Mouse (Mus musculus): ENCODE results near the gene Aldh6a1. TPM values are rescaled to one million over a fixed set of nuclear protein-coding genes. Genes with fewer than 3 reads are reported as not detected.

Gene Aldh6a1
- total RNA-seq (2015; ENCODE audit: low replicate concordance) (3.3 and 13.8 TPM in 2 replicates), total RNA-seq (2017; ENCODE audit: low replicate concordance) (2.5 and 4.4 TPM in 2 replicates)

- peak; percentile 89 for ATAC-seq (replicated peaks; ENCODE audit: low FRiP score, poor library complexity, severe bottlenecking)
Observed at GRCm38 (mm10) chr12:84450718-84451646, at the start of gene Aldh6a1, which contains the start of gene Lin52. Gene Aldh6a1 (minus strand): TSS chr12:84451004. Gene Lin52 (plus strand): TSS chr12:84451422.

DNA sequence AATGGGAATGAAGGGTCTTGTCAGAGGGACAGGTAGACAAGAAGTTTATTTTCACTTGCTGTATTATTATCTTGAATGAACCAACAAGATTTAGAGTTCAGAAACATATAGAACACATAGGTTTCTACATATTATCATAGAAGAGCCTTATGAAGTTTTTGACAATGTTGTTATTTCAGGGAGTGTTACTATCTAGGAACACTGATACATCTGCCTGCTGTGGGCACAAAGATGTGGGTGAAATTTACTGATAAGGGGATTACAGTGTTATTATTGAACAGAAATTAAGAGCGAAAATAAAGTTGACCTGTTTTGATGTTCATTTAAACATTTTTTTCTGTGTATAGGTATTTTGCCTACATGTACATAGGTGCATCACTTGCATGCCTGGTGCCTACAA, 46.0 kb upstream of the Aldh6a1 start:
- ATAC-seq (replicated peaks; ENCODE audit: low FRiP score, poor library complexity, severe bottlenecking) = no peak

- ATAC-seq (replicated peaks; ENCODE audit: low FRiP score, poor library complexity, severe bottlenecking) = no peak
Observed at GRCm38 (mm10) chr12:84487324-84488056, 36.7 kb upstream of the Aldh6a1 start.

- no peak for ATAC-seq (replicated peaks; ENCODE audit: low FRiP score, poor library complexity, severe bottlenecking)
Observed at GRCm38 (mm10) chr12:84482778-84483585, 32.2 kb upstream of the Aldh6a1 start.

- no peak for ATAC-seq (replicated peaks; ENCODE audit: low FRiP score, poor library complexity, severe bottlenecking)
Observed at GRCm38 (mm10) chr12:84481251-84481650, 30.4 kb upstream of the Aldh6a1 start.

GRCm38 (mm10) chr12:84478937-84479336, 28.1 kb upstream of the Aldh6a1 start:
- no peak for ATAC-seq (replicated peaks; ENCODE audit: low FRiP score, poor library complexity, severe bottlenecking)

DNA sequence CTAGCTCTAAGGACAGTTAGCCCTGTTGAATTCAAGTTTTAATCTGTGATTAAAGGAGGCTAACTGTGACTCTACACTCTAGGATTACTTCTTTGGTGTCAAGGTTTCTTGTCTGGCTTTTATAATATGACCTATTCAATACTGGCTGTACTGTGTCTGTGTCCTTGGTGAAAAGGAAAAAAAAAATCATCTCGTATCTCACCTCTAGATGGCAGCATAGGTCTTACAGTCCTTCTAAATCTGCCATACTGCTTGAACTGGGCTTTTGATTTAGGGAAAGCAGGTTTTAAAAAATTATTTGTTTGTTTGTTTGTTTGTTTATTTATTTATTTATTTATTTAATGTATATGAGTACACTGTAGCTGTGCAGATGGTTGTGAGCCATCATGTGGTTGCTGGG, 17.9 kb upstream of the Aldh6a1 start:
- peak; percentile 75 for ATAC-seq (replicated peaks; ENCODE audit: low FRiP score, poor library complexity, severe bottlenecking)

DNA sequence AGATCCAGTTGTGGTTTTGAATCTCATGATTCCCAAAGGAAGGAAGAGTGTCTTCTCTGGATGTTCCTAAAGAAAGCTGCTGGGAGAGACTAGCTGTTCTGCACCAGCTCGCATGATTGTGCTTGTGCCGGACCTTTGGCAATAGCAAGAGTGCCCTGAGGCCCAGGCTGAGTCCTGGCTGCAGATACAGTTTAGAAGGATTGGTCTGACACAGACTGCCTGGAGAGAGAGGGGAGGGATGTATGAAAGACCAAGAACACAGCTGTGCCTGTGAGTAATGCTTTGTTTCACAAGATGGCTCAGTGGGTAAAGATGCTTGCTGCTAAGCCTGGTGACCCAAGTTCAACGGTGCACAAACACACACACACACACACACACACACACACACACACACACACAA, 12.1 kb upstream of the Aldh6a1 start:
- no peak for ATAC-seq (replicated peaks; ENCODE audit: low FRiP score, poor library complexity, severe bottlenecking)

DNA sequence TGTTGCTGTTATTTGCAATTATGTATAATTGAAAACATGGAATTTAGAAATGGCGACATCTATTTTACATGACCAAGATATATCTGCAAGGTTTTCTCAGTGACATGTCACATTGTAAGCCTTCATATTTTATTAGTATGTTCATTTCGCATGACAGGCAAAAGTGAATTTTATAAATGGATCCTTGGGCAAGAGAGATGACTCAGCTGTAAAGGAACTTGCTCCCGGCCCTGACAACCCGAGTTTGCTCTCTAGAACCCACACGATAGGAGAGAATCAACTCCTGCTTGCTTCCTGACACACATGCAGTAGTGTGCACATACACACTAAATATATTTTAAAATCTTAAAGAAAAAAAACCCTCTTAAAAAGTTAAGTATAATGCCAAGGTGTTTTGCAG, 10.6 kb upstream of the Aldh6a1 start:
- ATAC-seq (replicated peaks; ENCODE audit: low FRiP score, poor library complexity, severe bottlenecking) = no peak

DNA sequence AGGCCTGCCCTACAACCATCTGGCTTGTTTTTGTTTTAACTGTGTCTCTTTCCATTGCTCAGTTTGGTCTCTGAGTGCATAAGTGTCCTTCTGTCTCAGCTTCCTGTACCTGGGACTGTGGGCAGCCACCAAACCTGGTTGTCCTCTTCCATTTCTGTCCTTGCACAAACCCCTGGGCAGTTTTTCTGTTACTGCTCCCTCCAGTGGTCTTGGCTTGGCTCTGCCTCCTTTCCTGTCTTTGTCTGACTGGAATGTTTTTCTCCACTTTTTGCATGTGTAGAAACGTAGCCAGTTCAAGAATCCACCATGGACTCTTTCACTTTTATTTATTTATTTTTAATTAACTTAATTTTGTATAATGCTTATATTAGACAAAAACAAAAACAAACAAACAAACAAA, 9.0 kb upstream of the Aldh6a1 start:
- ATAC-seq (replicated peaks; ENCODE audit: low FRiP score, poor library complexity, severe bottlenecking) = no peak

DNA sequence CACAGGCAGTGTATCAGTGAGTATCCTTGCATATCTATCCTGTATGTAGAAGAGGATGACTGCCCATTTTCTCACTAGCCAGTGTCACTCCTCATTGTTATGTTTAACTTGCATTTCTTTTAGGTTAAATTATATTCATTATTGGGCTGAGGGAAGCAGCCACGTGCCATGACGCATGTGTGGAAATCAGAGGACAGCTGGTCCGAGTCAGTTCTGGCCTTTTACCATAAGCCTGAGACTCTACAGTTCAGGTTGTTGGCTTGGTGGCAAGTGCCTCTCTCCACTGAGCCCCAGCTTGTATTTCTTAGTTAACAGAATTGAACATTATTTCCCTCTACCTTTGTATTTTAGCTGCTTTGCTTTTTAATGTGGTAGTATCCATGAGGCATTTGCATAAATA, 6.1 kb upstream of the Aldh6a1 start:
- no peak for ATAC-seq (replicated peaks; ENCODE audit: low FRiP score, poor library complexity, severe bottlenecking)

- peak; percentile 14; the same call in 1 of the 2 replicates for ATAC-seq (replicated peaks; ENCODE audit: low FRiP score, poor library complexity, severe bottlenecking)
Observed at GRCm38 (mm10) chr12:84451801-84452200, 997 bp upstream of the Aldh6a1 start.

- ATAC-seq (replicated peaks; ENCODE audit: low FRiP score, poor library complexity, severe bottlenecking) = no peak
Observed at GRCm38 (mm10) chr12:84450351-84450717, 470 bp downstream of the Aldh6a1 start.

GRCm38 (mm10) chr12:84449887-84450286, 917 bp downstream of the Aldh6a1 start:
- ATAC-seq (replicated peaks; ENCODE audit: low FRiP score, poor library complexity, severe bottlenecking) = no peak

DNA sequence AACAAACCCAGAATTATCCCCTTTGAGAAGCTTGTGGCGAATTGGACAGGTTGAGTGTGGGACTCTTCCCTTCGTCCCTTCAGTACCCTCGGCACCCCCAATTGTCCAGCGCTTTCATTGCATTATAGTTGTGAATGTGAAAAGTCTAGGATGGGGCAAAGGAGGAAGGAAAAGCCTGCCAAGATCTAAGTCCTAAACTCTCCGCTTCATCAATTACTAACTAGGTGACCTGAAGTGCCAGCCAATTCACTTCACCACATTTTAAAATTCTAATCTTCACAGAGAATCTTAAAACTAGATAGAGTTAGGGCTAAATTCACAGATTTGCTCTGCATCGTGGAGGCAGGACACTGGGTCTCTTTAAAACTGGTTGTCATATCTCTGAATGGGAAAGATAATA, 2.6 kb downstream of the Aldh6a1 start:
- no peak for ATAC-seq (replicated peaks; ENCODE audit: low FRiP score, poor library complexity, severe bottlenecking)

- ATAC-seq (replicated peaks; ENCODE audit: low FRiP score, poor library complexity, severe bottlenecking) = no peak
Observed at GRCm38 (mm10) chr12:84447386-84447785, 3.4 kb downstream of the Aldh6a1 start.

DNA sequence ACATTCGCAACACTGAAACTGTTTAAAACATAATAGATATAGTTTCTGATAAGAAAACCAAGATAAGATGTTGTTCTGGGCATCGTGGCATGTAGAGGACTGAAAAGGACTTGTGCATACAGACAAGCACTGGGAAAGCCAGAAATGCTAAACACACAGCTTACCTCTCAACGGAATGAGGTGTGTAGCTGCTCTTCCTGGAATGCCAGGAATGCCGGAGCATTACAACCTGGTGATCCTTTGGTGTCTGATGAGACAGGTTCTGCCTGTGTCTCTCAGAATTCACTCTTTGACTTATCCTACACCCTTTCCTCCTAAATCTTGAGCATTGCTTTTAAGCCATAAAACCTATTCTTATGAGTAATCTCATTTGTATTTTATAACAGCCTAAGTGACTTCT, 8.3 kb downstream of the Aldh6a1 start:
- no peak for ATAC-seq (replicated peaks; ENCODE audit: low FRiP score, poor library complexity, severe bottlenecking)

GRCm38 (mm10) chr12:84438697-84439096, 12.1 kb downstream of the Aldh6a1 start:
- ATAC-seq (replicated peaks; ENCODE audit: low FRiP score, poor library complexity, severe bottlenecking) = no peak

- no peak for ATAC-seq (replicated peaks; ENCODE audit: low FRiP score, poor library complexity, severe bottlenecking)
Observed at GRCm38 (mm10) chr12:84429825-84430224, 21.0 kb downstream of the Aldh6a1 start.

DNA sequence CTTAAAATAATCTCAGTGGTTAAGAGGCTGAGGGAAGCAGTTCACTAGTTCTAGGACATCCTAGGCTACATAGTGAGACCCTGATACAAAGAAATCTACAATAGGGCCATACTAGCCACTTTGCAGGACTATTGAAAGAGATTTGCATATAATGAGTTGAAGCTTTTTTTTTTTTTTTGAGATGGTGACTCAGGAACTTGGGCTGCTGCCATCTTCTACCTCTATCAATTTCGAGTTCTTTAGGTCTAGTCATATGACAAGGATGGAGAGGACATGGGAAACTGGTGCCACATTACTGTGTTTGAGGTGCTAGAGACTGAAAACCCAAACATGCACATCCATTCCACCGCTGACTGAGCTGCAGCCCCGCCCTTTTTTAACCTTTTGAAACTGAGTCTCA, 26.8 kb downstream of the Aldh6a1 start:
- no peak for ATAC-seq (replicated peaks; ENCODE audit: low FRiP score, poor library complexity, severe bottlenecking)

All from erythroblast, adult 5-6 weeks (primary cell).